In the genomic region with DNA sequence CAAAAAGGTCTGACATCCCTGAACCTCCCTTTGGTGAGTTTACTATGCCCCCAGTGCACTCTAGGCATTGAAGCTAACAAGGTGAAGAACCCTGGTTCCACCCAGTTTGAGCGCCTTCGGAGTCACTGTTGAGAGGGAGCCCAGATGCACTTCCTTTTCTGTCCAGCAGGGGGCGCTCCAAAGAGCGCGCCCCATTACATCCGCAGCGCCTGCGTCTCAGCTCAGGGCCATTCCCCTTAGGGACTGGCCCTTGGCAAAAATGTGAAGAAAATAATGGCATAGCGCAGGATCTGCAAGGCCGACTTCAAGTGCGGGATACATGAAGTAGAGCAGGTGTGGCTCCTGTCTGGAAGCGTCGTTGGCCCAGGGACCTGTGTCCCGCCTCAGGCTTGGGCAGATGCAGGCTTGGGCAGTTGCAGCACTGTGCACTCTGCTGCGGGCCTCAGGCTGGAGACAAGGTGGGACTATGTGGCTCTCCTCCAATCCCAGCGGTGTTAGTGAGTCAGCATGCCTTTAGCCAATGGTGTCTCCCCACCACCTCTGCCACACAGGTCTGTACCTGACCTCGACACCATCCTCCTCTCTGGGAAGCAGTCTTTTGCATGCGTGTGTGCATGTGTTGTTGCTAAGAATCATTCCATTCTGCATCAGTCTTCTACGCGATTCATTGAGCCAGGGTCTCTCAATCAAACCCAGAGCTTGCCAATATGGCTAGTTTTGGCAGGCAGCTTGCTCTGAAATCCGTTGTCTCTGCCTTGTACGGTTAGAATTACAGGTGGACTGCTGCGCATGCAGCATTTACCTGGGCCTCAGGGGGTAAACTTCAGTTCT, we compare ENCODE assay signal across 9 mouse cellular contexts. TPM values are rescaled to one million over a fixed set of nuclear protein-coding genes. Genes with fewer than 3 reads are reported as not detected.
A peak's percentile ranks its signal among the peaks of the same experiment; 100 is the strongest.
DNase-seq lines count a peak whose midpoint lies in the region; ATAC-seq and TF ChIP-seq lines count a peak whose summit lies in the region.
"Had no signal": no experiment of that assay in that cellular context is flagged by ENCODE, and none has a peak within 500 bp of the region (broad histone marks: within the 10 kb centered on the region; RNA-seq: fewer than 3 reads in every experiment).

No protein-coding gene starts in this region.

- H3K79me3 ChIP-seq in C2C12 (ENCODE audit: low read depth) = no peaks in the 10 kb centered on the region

- ATAC-seq in embryonic facial prominence, embryonic 13.5 days (ENCODE audit: insufficient number of reproducible peaks, insufficient read depth, low FRiP score, low TSS enrichment, low read depth) = no peak; the same call in 1 of the 2 replicates
- peak; percentile 72 for ATAC-seq in heart, embryonic 12.5 days (ENCODE audit: insufficient number of reproducible peaks, low FRiP score)
- ATAC-seq in kidney, embryonic 14.5 days (ENCODE audit: low FRiP score, low TSS enrichment) = peak; percentile 53
- ATAC-seq in midbrain, postnatal 0 days (ENCODE audit: low FRiP score) = peak; percentile 84

- H3K9ac ChIP-seq in embryonic facial prominence, embryonic 13.5 days = no peak overlapping the region
- H3K9ac ChIP-seq in heart, embryonic 12.5 days = no peak overlapping the region
- no peak overlapping the region for H3K9ac ChIP-seq in kidney, embryonic 14.5 days (ENCODE audit: low read depth, low read length)
- no peak overlapping the region for H3K9ac ChIP-seq in midbrain, postnatal 0 days (replicated peaks; ENCODE audit: low read length, poor library complexity, severe bottlenecking)

- peak; percentile 75 to 84 for DNase-seq in adrenal gland, postnatal 36 days
- DNase-seq in liver = peak; percentile 78
- peak; percentile 66 for DNase-seq in midbrain, postnatal 0 days (ENCODE audit: low spot score)
- peak; percentile 86 for DNase-seq in splenic B cell, adult 2 months (ENCODE audit: low read depth, low spot score)

- H3K27ac ChIP-seq in embryonic facial prominence, embryonic 13.5 days = no peak overlapping the region
- no peak overlapping the region for H3K27ac ChIP-seq in heart, embryonic 12.5 days (ENCODE audit: poor library complexity, severe bottlenecking)
- no peak overlapping the region for H3K27ac ChIP-seq in kidney, embryonic 14.5 days (ENCODE audit: low read depth, low read length)
- peak overlapping the region; percentile 34; the same call in 1 of the 2 replicates for H3K27ac ChIP-seq in midbrain, postnatal 0 days (ENCODE audit: low read depth, low read length)

- H3K36me3 ChIP-seq in C2C12 (ENCODE audit: control insufficient read depth, insufficient read depth) = no peaks in the 10 kb centered on the region
- H3K36me3 ChIP-seq in embryonic facial prominence, embryonic 13.5 days = no peaks in the 10 kb centered on the region
- H3K36me3 ChIP-seq in heart, embryonic 12.5 days = no peaks in the 10 kb centered on the region
- no peaks in the 10 kb centered on the region for H3K36me3 ChIP-seq in kidney, embryonic 14.5 days (ENCODE audit: control insufficient read depth, insufficient read depth, low read length)
- no peaks in the 10 kb centered on the region for H3K36me3 ChIP-seq in midbrain, postnatal 0 days (ENCODE audit: insufficient read depth, low read length)
- H3K36me3 ChIP-seq in splenic B cell, adult 2 months (ENCODE audit: control insufficient read depth, insufficient read depth, low read length, poor library complexity, severe bottlenecking) = no peaks in the 10 kb centered on the region

- 19% methylated on average over 23 of the region's 23 CpGs for WGBS in embryonic facial prominence, embryonic 13.5 days
- 23% methylated on average over 23 of the region's 23 CpGs for WGBS in heart, embryonic 12.5 days
- 22% methylated on average over 23 of the region's 23 CpGs for WGBS in kidney, embryonic 14.5 days
- 21% methylated on average over 23 of the region's 23 CpGs for WGBS in midbrain, postnatal 0 days

- no peak overlapping the region for H3K4me3 ChIP-seq in C2C12 (ENCODE audit: insufficient read depth, poor library complexity, severe bottlenecking)
- H3K4me3 ChIP-seq in embryonic facial prominence, embryonic 13.5 days = no peak overlapping the region
- H3K4me3 ChIP-seq in heart, embryonic 12.5 days = no peak overlapping the region
- no peak overlapping the region for H3K4me3 ChIP-seq in kidney, embryonic 14.5 days (ENCODE audit: low read length)
- H3K4me3 ChIP-seq in midbrain, postnatal 0 days (ENCODE audit: low read depth, low read length) = peak overlapping the region; percentile 7; the same call in 1 of the 2 replicates
- H3K4me3 ChIP-seq: erythroblast, embryonic 14.5 days had no signal

- peaks cover 18% of the 10 kb centered on the region for H3K4me1 ChIP-seq in embryonic facial prominence, embryonic 13.5 days
- H3K4me1 ChIP-seq in heart, embryonic 12.5 days (replicated peaks) = peaks cover 23% of the 10 kb centered on the region
- H3K4me1 ChIP-seq in kidney, embryonic 14.5 days (ENCODE audit: control insufficient read depth, insufficient read depth, low read length) = no peaks in the 10 kb centered on the region
- H3K4me1 ChIP-seq in midbrain, postnatal 0 days (ENCODE audit: insufficient read depth, low read length) = no peaks in the 10 kb centered on the region

- H3K27me3 ChIP-seq in C2C12 (ENCODE audit: control insufficient read depth, insufficient read depth, insufficient read length) = no peaks in the 10 kb centered on the region
- H3K27me3 ChIP-seq in embryonic facial prominence, embryonic 13.5 days = peaks cover 7% of the 10 kb centered on the region; the same call in 1 of the 2 replicates
- peaks cover 11% of the 10 kb centered on the region; the same call in 1 of the 2 replicates for H3K27me3 ChIP-seq in heart, embryonic 12.5 days (replicated peaks)
- H3K27me3 ChIP-seq in kidney, embryonic 14.5 days (ENCODE audit: control insufficient read depth, insufficient read depth, low read length) = 0 out of 2 replicates have a peak, but pooled peaks cover 7% of the 10 kb centered on the region
- no peaks in the 10 kb centered on the region for H3K27me3 ChIP-seq in midbrain, postnatal 0 days (ENCODE audit: insufficient read depth, low read length)
- no peaks in the 10 kb centered on the region for H3K27me3 ChIP-seq in splenic B cell, adult 2 months (ENCODE audit: control insufficient read depth, insufficient read depth, low read length, poor library complexity, severe bottlenecking)

- H3K79me2 ChIP-seq in C2C12 (ENCODE audit: control insufficient read depth, insufficient read depth) = no peaks in the 10 kb centered on the region

- H3ac ChIP-seq in C2C12 (ENCODE audit: control insufficient read depth, insufficient read length, low read depth) = no peak overlapping the region

- no peaks in the 10 kb centered on the region for H3K9me3 ChIP-seq in embryonic facial prominence, embryonic 13.5 days
- H3K9me3 ChIP-seq in heart, embryonic 12.5 days (replicated peaks) = no peaks in the 10 kb centered on the region
- H3K9me3 ChIP-seq in kidney, embryonic 14.5 days (ENCODE audit: control insufficient read depth, low read length) = no peaks in the 10 kb centered on the region
- H3K9me3 ChIP-seq in midbrain, postnatal 0 days (ENCODE audit: low read length) = no peaks in the 10 kb centered on the region

- peak; percentile 55 for TF ChIP-seq CTCF in C2C12 (IDR thresholded peaks at IDR 0.05; ENCODE audit: control insufficient read depth, insufficient read depth, insufficient read length)
- TF ChIP-seq CTCF in midbrain, postnatal 0 days (IDR thresholded peaks at IDR 0.05) = peak; percentile 93

- peak overlapping the region; percentile 37 for H3K4me2 ChIP-seq in embryonic facial prominence, embryonic 13.5 days
- peak overlapping the region; percentile 27; the same call in 1 of the 2 replicates for H3K4me2 ChIP-seq in heart, embryonic 12.5 days
- peak overlapping the region; percentile 27 for H3K4me2 ChIP-seq in kidney, embryonic 14.5 days (replicated peaks; ENCODE audit: low read depth, low read length)
- H3K4me2 ChIP-seq in midbrain, postnatal 0 days (ENCODE audit: low read depth, low read length, poor library complexity, severe bottlenecking) = peak overlapping the region; percentile 31

RNA-seq across cellular contexts. Expression of a gene that starts 0.8 kb away (rescaled TPM):
- not detected for polyA plus RNA-seq in C2C12 (2012; fragmentation: generic; extraction: Trizol)
- not detected for total RNA-seq in adrenal gland, postnatal 36 days (2021)
- polyA plus RNA-seq in embryonic facial prominence, embryonic 13.5 days (2015; fragmentation: Nextera tagmentation; extraction: Ambion mirVana) = not detected in 2 replicates
- polyA plus RNA-seq in heart, embryonic 12.5 days (2016; fragmentation: Nextera tagmentation; extraction: Ambion mirVana) = not detected in 2 replicates
- not detected in 2 replicates for polyA plus RNA-seq in kidney, embryonic 14.5 days (2014; fragmentation: Nextera tagmentation; extraction: Ambion mirVana)
- 0.52 and 0.82 TPM in 2 replicates for total RNA-seq in midbrain, postnatal 0 days (2014; rRNA removed)
- polyA plus RNA-seq in midbrain, postnatal 0 days (2015; fragmentation: Nextera tagmentation; extraction: Ambion mirVana) = 0.90 and 0.94 TPM in 2 replicates
- polyA plus RNA-seq: erythroblast, embryonic 14.5 days had no signal

RNA-seq across cellular contexts. Expression of a gene that starts 5.8 kb away (rescaled TPM):
- 23.1 TPM for polyA plus RNA-seq in C2C12 (2012; fragmentation: generic; extraction: Trizol)
- total RNA-seq in adrenal gland, postnatal 36 days (2021) = 10 to 100 TPM; 26.6 to 29.3 TPM
- 9.7 and 11.5 TPM in 2 replicates for polyA plus RNA-seq in embryonic facial prominence, embryonic 13.5 days (2015; fragmentation: Nextera tagmentation; extraction: Ambion mirVana)
- 18.1 and 19.9 TPM in 2 replicates for polyA plus RNA-seq in heart, embryonic 12.5 days (2016; fragmentation: Nextera tagmentation; extraction: Ambion mirVana)
- 11.2 and 13.5 TPM in 2 replicates for polyA plus RNA-seq in kidney, embryonic 14.5 days (2014; fragmentation: Nextera tagmentation; extraction: Ambion mirVana)
- 109 and 112 TPM in 2 replicates for total RNA-seq in midbrain, postnatal 0 days (2014; rRNA removed)
- polyA plus RNA-seq in midbrain, postnatal 0 days (2015; fragmentation: Nextera tagmentation; extraction: Ambion mirVana) = 35.2 and 35.7 TPM in 2 replicates

RNA-seq across cellular contexts. Expression of a gene that starts 39.8 kb away (rescaled TPM):
- 1.9 TPM for polyA plus RNA-seq in C2C12 (2012; fragmentation: generic; extraction: Trizol)
- total RNA-seq in adrenal gland, postnatal 36 days (2021) = 10 to 100 TPM; 12.5 to 17.5 TPM
- 4.2 and 4.3 TPM in 2 replicates for polyA plus RNA-seq in embryonic facial prominence, embryonic 13.5 days (2015; fragmentation: Nextera tagmentation; extraction: Ambion mirVana)
- 7.5 and 8.1 TPM in 2 replicates for polyA plus RNA-seq in heart, embryonic 12.5 days (2016; fragmentation: Nextera tagmentation; extraction: Ambion mirVana)
- 5.4 and 7.2 TPM in 2 replicates for polyA plus RNA-seq in kidney, embryonic 14.5 days (2014; fragmentation: Nextera tagmentation; extraction: Ambion mirVana)
- total RNA-seq in midbrain, postnatal 0 days (2014; rRNA removed) = 3.4 and 4.5 TPM in 2 replicates
- 1.0 TPM in 2 replicates for polyA plus RNA-seq in midbrain, postnatal 0 days (2015; fragmentation: Nextera tagmentation; extraction: Ambion mirVana)

RNA-seq across cellular contexts. Expression of a gene that starts 56.3 kb away (rescaled TPM):
- 11.3 TPM for polyA plus RNA-seq in C2C12 (2012; fragmentation: generic; extraction: Trizol)
- 1 to 10 TPM; 1.7 to 3.4 TPM for total RNA-seq in adrenal gland, postnatal 36 days (2021)
- 5.0 and 6.1 TPM in 2 replicates for polyA plus RNA-seq in embryonic facial prominence, embryonic 13.5 days (2015; fragmentation: Nextera tagmentation; extraction: Ambion mirVana)
- polyA plus RNA-seq in heart, embryonic 12.5 days (2016; fragmentation: Nextera tagmentation; extraction: Ambion mirVana) = 1.6 and 2.1 TPM in 2 replicates
- 3.0 and 3.7 TPM in 2 replicates for polyA plus RNA-seq in kidney, embryonic 14.5 days (2014; fragmentation: Nextera tagmentation; extraction: Ambion mirVana)
- total RNA-seq in midbrain, postnatal 0 days (2014; rRNA removed) = 12.2 and 12.4 TPM in 2 replicates
- 9.3 and 13.8 TPM in 2 replicates for polyA plus RNA-seq in midbrain, postnatal 0 days (2015; fragmentation: Nextera tagmentation; extraction: Ambion mirVana)
